Mouse (Mus musculus) spleen, adult 2 months (tissue): ENCODE measurements at regions not wholly inside any gene's neighbourhood (a gene's known extent, or its start where the extent isn't known, plus 50 kb on each side); places are given as distances from the start of the nearest gene placed in this dataset.
"Not testable (repeated sequence)": the region's sequence is repeated elsewhere in the genome, so short reads cannot be mapped to it uniquely, and the experiment has no call there.

Experiments used
- DNase-seq, 2 experiments: peaks; one replicate each; pipeline versions ENCODE4 v3.0.0 to v3.0.0-alpha.2; 2012 to 2021; ENCODE audit warnings: low spot score in 2 of 2, low read depth in 1 of 2
- H3K27ac ChIP-seq: fragments of 200-500 bp; 2 replicates; pipeline ENCODE4 v1.5.1; 2012; ENCODE audit warnings: low read length, inconsistent platforms; ENCODE audit not compliant: insufficient read depth
- H3K27me3 ChIP-seq: fragments of 200-500 bp; 2 replicates; pipeline ENCODE4 v1.6.1; 2012; ENCODE audit warnings: mild to moderate bottlenecking, moderate library complexity, low read length, inconsistent platforms; ENCODE audit not compliant: control insufficient read depth, insufficient read depth
- H3K36me3 ChIP-seq: fragments of 200-500 bp; 2 replicates; pipeline ENCODE4 v1.6.1; 2012; ENCODE audit warnings: mild to moderate bottlenecking, low read length, inconsistent platforms; ENCODE audit not compliant: control insufficient read depth, insufficient read depth
- H3K4me1 ChIP-seq: fragments of 200-500 bp; 2 replicates; pipeline ENCODE4 v1.6.1; 2011; ENCODE audit warnings: inconsistent platforms; ENCODE audit not compliant: control insufficient read depth, insufficient read depth, insufficient read length
- H3K4me3 ChIP-seq: fragments of 200-500 bp; 2 replicates; pipeline ENCODE4 v1.5.1; 2011; ENCODE audit warnings: mild to moderate bottlenecking, inconsistent platforms; ENCODE audit not compliant: insufficient read depth, insufficient read length; ENCODE audit errors: extremely low read depth
- CTCF ChIP-seq: fragments of 200-500 bp; IDR thresholded peaks from 2 replicates; pipeline ENCODE4 v1.5.1; 2011; ENCODE audit warnings: mild to moderate bottlenecking, inconsistent platforms; ENCODE audit not compliant: insufficient read depth, insufficient read length, insufficient replicate concordance; ENCODE audit errors: extremely low read depth
- POLR2A ChIP-seq: fragments of 200-500 bp; IDR thresholded peaks from 2 replicates; pipeline ENCODE4 v1.6.1; 2011; ENCODE audit warnings: low read depth, low read length, inconsistent platforms
- WGBS: fragments of 180-500 bp; shearing (Covaris S2); methylation state at CpG from one replicate; pipeline ENCODE4 v1.1.7; 2018; 5-methylcytosine and 5-hydroxymethylcytosine counted together

- no peaks in the 10 kb centered on the region for H3K36me3 ChIP-seq
- H3K27me3 ChIP-seq: no peaks in the 10 kb centered on the region
- no peak for DNase-seq
- 69% methylated on average over 10 of the region's 10 CpGs for WGBS
- no peak overlapping the region for H3K4me3 ChIP-seq
- no peak overlapping the region for H3K27ac ChIP-seq
- TF ChIP-seq POLR2A (no peak), CTCF (no peak)
- no peaks in the 10 kb centered on the region for H3K4me1 ChIP-seq
These were observed 215.7 kb downstream of the Dact1 start for GRCm38 (mm10) chr12:71525255-71525927.

- 84% methylated on average over 7 of the region's 7 CpGs for WGBS
- Histone ChIP-seq H3K36me3 (no peaks in the 10 kb centered on the region), H3K27me3 (no peaks in the 10 kb centered on the region), H3K4me3 (no peak overlapping the region), H3K27ac (no peak overlapping the region), H3K4me1 (no peaks in the 10 kb centered on the region)
- no peak for DNase-seq
- TF ChIP-seq CTCF: no peak
- no peak for TF ChIP-seq POLR2A
These were observed 216.9 kb downstream of the Dact1 start for GRCm38 (mm10) chr12:71526623-71527022.

- 54% methylated on average over 3 of the region's 3 CpGs for WGBS
- no peaks in the 10 kb centered on the region for H3K27me3 ChIP-seq
- H3K27ac ChIP-seq: no peak overlapping the region
- H3K4me1 ChIP-seq: no peaks in the 10 kb centered on the region
- no peak overlapping the region for H3K4me3 ChIP-seq
- TF ChIP-seq CTCF (no peak), POLR2A (no peak)
- DNase-seq: no peak
- H3K36me3 ChIP-seq: no peaks in the 10 kb centered on the region
These were observed 222.5 kb downstream of the Dact1 start for GRCm38 (mm10) chr12:71532161-71532560.

- no peak for DNase-seq
- Histone ChIP-seq H3K27ac (no peak overlapping the region), H3K36me3 (no peaks in the 10 kb centered on the region), H3K4me3 (no peak overlapping the region), H3K27me3 (no peaks in the 10 kb centered on the region), H3K4me1 (no peaks in the 10 kb centered on the region)
- WGBS: 77% methylated on average over 22 of the region's 22 CpGs
- no peak for TF ChIP-seq CTCF
- TF ChIP-seq POLR2A: no peak
These were observed 223.2 kb downstream of the Dact1 start for GRCm38 (mm10) chr12:71532708-71533450.

GRCm38 (mm10) chr12:71533701-71534100 lies 224.0 kb downstream of the Dact1 start:
- Histone ChIP-seq H3K4me3 (no peak overlapping the region), H3K27me3 (no peaks in the 10 kb centered on the region), H3K4me1 (no peaks in the 10 kb centered on the region), H3K27ac (no peak overlapping the region), H3K36me3 (no peaks in the 10 kb centered on the region)
- no peak for TF ChIP-seq CTCF
- TF ChIP-seq POLR2A: no peak
- 91% methylated on average over 9 of the region's 9 CpGs for WGBS
- DNase-seq: no peak

GRCm38 (mm10) chr12:71534199-71534598 lies 224.5 kb downstream of the Dact1 start:
- Histone ChIP-seq H3K27ac (no peak overlapping the region), H3K4me3 (no peak overlapping the region), H3K27me3 (no peaks in the 10 kb centered on the region), H3K4me1 (no peaks in the 10 kb centered on the region), H3K36me3 (no peaks in the 10 kb centered on the region)
- WGBS: 83% methylated on average over 4 of the region's 4 CpGs
- TF ChIP-seq CTCF: no peak
- TF ChIP-seq POLR2A: no peak
- DNase-seq: no peak

- H3K27ac ChIP-seq: no peak overlapping the region
- no peaks in the 10 kb centered on the region for H3K27me3 ChIP-seq
- 87% methylated on average over 6 of the region's 6 CpGs for WGBS
- no peak overlapping the region for H3K4me3 ChIP-seq
- TF ChIP-seq CTCF (no peak), POLR2A (no peak)
- H3K4me1 ChIP-seq: no peaks in the 10 kb centered on the region
- no peaks in the 10 kb centered on the region for H3K36me3 ChIP-seq
- DNase-seq: no peak
These were observed 225.6 kb downstream of the Dact1 start for GRCm38 (mm10) chr12:71535251-71535650.

- 36% methylated on average over 3 of the region's 3 CpGs for WGBS
- H3K27ac ChIP-seq, H3K36me3 ChIP-seq, H3K4me3 ChIP-seq, H3K4me1 ChIP-seq, H3K27me3 ChIP-seq, DNase-seq: not testable (repeated sequence)
These were observed 226.1 kb downstream of the Dact1 start for GRCm38 (mm10) chr12:71535831-71536230.
